Mouse (Mus musculus): ENCODE data around the gene Arrb2.
"Not testable (repeated sequence)": the region's sequence is repeated elsewhere in the genome, so short reads cannot be mapped to it uniquely, and the experiment has no call there.

The Arrb2 gene

DNA sequence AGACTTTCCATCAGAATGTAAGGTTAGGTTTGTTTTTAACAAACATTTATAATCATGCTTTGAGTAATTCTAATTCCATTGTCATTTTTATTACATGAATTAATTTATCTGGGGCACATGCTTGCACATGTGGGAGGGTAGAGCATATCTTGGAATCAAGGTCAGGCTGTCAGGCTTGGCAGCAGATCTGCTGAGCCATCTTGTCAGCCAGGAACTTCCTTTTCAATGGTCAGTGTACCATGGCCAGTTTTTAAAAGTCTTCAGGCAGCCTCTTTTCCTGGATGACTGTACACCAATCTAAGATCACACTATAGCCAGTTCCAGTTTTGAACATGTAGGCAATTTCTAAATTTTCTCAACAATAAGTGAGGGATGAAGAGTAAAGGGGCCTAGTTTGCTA is 40.3 kb downstream of the Arrb2 start:
- in situ Hi-C loops (cut with MboI; ENCODE audit: low pct_unique_long_range_greater_than_20kb in 1 of 2, low sequenced_read_pairs in 2 of 2, unreplicated experiment in 1 of 2), result no loop called here

DNA sequence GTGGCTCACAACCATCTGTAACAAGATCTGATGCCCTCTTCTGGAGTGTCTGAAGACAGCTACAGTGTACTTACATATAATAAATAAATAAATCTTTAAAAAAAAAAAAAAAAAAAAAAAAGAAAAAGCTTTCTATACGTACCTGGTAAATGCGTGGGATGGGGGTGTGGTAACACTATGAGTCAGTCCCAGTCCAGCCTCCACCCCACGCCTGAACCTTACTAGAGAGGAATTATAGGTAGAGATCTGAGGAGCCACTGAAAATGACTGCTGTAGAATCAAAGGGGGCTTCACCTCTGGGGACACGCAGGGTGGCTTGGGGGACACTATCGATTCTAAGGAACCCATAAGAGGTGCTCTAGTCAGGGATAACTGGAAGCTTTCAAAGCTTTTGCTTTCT is 40.9 kb downstream of the Arrb2 start:
- in situ Hi-C loops (cut with MboI; ENCODE audit: low pct_unique_long_range_greater_than_20kb in 1 of 2, low sequenced_read_pairs in 2 of 2, unreplicated experiment in 1 of 2), result not testable (repeated sequence)

- in situ Hi-C loops (cut with MboI; ENCODE audit: low pct_unique_long_range_greater_than_20kb in 1 of 2, low sequenced_read_pairs in 2 of 2, unreplicated experiment in 1 of 2), result no loop called here
These were observed 42.6 kb downstream of the Arrb2 start for GRCm38 (mm10) chr11:70474872-70475534.

DNA sequence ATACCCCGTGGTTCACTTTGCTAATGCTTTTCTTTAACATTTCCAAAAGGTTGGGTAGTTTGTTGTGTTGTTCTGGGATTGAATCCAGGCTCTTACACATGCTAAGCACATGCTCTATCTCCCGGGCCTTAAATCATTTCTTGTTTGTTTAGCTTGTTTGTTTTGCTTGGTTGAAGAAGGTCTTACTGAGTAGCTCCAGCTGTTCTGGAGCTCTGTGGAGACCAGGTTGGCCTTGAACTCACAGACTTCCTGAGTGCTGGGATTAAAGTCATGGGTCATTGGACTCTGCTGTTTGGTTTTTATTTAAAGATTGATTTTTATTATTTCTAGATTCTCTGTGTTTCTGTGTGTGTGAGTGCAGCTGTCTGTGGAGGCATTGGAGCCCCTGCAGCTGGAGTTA is 53.1 kb downstream of the Arrb2 start:
- in situ Hi-C loops (cut with MboI; ENCODE audit: low pct_unique_long_range_greater_than_20kb in 1 of 2, low sequenced_read_pairs in 2 of 2, unreplicated experiment in 1 of 2), result no loop called here

DNA sequence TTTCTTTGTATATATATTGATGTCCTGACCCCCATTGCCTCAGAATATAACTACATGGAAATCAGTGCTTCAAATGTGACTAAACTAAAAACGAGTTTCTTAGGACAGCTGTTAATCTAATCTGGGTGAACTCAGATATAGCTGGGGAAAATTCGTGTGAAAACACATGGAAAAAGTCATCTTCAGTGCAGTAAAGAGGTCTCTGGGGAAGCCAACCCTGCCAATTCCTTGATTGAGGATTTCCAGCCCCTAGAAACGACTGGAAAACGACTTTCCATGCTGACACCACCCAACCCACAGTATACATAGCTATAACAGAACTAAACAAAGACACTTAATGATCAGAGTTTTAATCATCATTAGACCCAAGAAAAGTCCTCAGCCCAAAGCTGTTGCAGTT is 55.4 kb downstream of the Arrb2 start:
- in situ Hi-C loops (cut with MboI; ENCODE audit: low pct_unique_long_range_greater_than_20kb in 1 of 2, low sequenced_read_pairs in 2 of 2, unreplicated experiment in 1 of 2), result no loop called here

DNA sequence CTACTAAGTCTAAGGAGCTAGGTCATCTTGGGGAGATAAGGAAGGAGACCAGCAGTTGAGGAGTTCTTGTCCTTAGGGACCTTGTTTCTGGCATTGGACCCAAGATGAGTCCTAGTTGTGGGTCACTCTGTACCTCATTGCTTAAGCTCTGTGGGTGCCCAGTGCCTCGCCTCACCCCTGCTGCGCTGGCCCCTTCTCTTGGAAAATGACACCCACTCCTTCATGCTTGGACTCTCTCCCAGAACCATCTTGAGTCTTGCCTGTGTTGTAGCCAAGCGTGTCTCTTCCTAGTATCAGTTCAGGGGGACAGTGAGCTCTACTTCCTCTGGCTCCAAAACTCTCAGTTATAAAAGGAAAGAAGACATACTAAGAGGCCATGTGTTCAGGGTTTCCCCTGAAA is 56.7 kb downstream of the Arrb2 start:
- in situ Hi-C loops (cut with MboI; ENCODE audit: low pct_unique_long_range_greater_than_20kb in 1 of 2, low sequenced_read_pairs in 2 of 2, unreplicated experiment in 1 of 2), result no loop called here

DNA sequence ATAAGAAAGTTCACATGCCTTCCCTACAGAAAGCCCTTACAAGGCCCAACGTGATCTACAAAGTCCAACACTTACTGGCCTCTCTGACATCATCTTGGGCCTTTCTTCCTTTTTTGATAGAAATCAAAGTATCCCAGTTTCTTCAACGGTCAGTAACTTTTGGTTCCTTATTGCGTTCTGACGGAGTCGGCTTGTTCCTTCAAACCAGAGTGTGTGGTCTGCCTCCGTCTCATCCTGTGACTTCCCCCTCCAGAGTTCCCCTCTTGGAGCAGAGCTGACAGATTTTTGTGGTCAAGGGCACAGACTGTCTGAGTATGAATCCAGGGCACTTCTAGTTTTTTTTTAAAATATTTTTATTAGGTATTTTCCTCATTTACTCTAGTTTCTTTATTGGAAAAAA is 57.2 kb downstream of the Arrb2 start:
- in situ Hi-C loops (cut with MboI; ENCODE audit: low pct_unique_long_range_greater_than_20kb in 1 of 2, low sequenced_read_pairs in 2 of 2, unreplicated experiment in 1 of 2), result no loop called here
